ENCODE assay signal across 21 mouse cellular contexts in genomic region chr7:49879051-49879450, GRCm38 (mm10). TPM values are rescaled to one million over a fixed set of nuclear protein-coding genes. Genes with fewer than 3 reads are reported as not detected.
DNase-seq lines count a peak whose midpoint lies in the region; ATAC-seq lines count a peak whose summit lies in the region.
"Had no signal": no experiment of that assay in that cellular context is flagged by ENCODE, and none has a peak within 500 bp of the region (broad histone marks: within the 10 kb centered on the region; RNA-seq: fewer than 3 reads in every experiment).

No protein-coding gene starts in this region.

- no peaks in the 10 kb centered on the region for H3K36me3 ChIP-seq in hindbrain, embryonic 12.5 days
- no peaks in the 10 kb centered on the region for H3K36me3 ChIP-seq in midbrain, embryonic 13.5 days
- H3K36me3 ChIP-seq: embryonic facial prominence, embryonic 12.5 days had no signal

- H3K4me1 ChIP-seq in hindbrain, embryonic 12.5 days: peaks cover 15% of the 10 kb centered on the region
- peaks cover 32% of the 10 kb centered on the region for H3K4me1 ChIP-seq in midbrain, embryonic 13.5 days (replicated peaks)
- H3K4me1 ChIP-seq: embryonic facial prominence, embryonic 12.5 days had no signal

- no peak for ATAC-seq in hindbrain, embryonic 12.5 days (ENCODE audit: low FRiP score)
- ATAC-seq in midbrain, embryonic 13.5 days: peak; percentile 52
- no peak for ATAC-seq in activated CD4-positive, CD25-positive, alpha-beta regulatory T cell, adult 4 months
- ATAC-seq: inflammation-experienced regulatory T-cells, adult 6 months; liver, postnatal 0 days had no signal

- H3K4me3 ChIP-seq in hindbrain, embryonic 12.5 days: no peak overlapping the region
- H3K4me3 ChIP-seq in midbrain, embryonic 13.5 days (replicated peaks): no peak overlapping the region
- H3K4me3 ChIP-seq: embryonic facial prominence, embryonic 12.5 days; megakaryocyte, embryonic 14.5 days had no signal

- peak; percentile 31 for DNase-seq in left cerebral cortex, postnatal 4 days
- DNase-seq in left cerebral cortex, adult 9 months (ENCODE audit: low spot score in 2 of 2): no peak
- peak; percentile 55 for DNase-seq in retina, embryonic 14.5 days (ENCODE audit: low spot score)
- DNase-seq in heart, postnatal 36 days: no peak
- DNase-seq in urinary bladder, postnatal 14 days (ENCODE audit: low spot score): no peak
- DNase-seq: cerebellum, postnatal 36 days; kidney, adult 8-10 months; kidney, postnatal 36 days; liver; liver, postnatal 0 days; lung, postnatal 14 days; thymus, postnatal 4 days had no signal

- H3K27me3 ChIP-seq in hindbrain, embryonic 12.5 days: no peaks in the 10 kb centered on the region
- H3K27me3 ChIP-seq in midbrain, embryonic 13.5 days: peaks cover 35% of the 10 kb centered on the region
- H3K27me3 ChIP-seq: embryonic facial prominence, embryonic 12.5 days had no signal

- intact Hi-C loops in left cerebral cortex, postnatal 4 days (cut with DNase I): no loop called here
- intact Hi-C loops in heart, postnatal 36 days (cut with DNase I): no loop called here

- no peak overlapping the region for H3K4me2 ChIP-seq in hindbrain, embryonic 12.5 days (replicated peaks)
- peak overlapping the region; percentile 40 for H3K4me2 ChIP-seq in midbrain, embryonic 13.5 days (replicated peaks)
- H3K4me2 ChIP-seq: embryonic facial prominence, embryonic 12.5 days had no signal

- H3K9me3 ChIP-seq in hindbrain, embryonic 12.5 days (replicated peaks): no peaks in the 10 kb centered on the region
- H3K9me3 ChIP-seq in midbrain, embryonic 13.5 days: no peaks in the 10 kb centered on the region
- H3K9me3 ChIP-seq: embryonic facial prominence, embryonic 12.5 days had no signal

- peak overlapping the region; percentile 79 for H3K27ac ChIP-seq in hindbrain, embryonic 12.5 days
- H3K27ac ChIP-seq in midbrain, embryonic 13.5 days: peak overlapping the region; percentile 51; the same call in 1 of the 2 replicates
- H3K27ac ChIP-seq: embryonic facial prominence, embryonic 12.5 days had no signal

- 67% methylated on average over 13 of the region's 13 CpGs for WGBS in hindbrain, embryonic 12.5 days
- 20% methylated on average over 13 of the region's 13 CpGs for WGBS in midbrain, embryonic 13.5 days

- H3K9ac ChIP-seq in hindbrain, embryonic 12.5 days: no peak overlapping the region
- H3K9ac ChIP-seq in midbrain, embryonic 13.5 days (replicated peaks): 0 out of 2 replicates have a peak overlapping the region, but pooled peaks have one; percentile 10
- H3K9ac ChIP-seq: embryonic facial prominence, embryonic 12.5 days; liver, postnatal 0 days had no signal

RNA-seq across cellular contexts. Expression of gene Slc6a5, which starts 30.9 kb away (rescaled TPM):
- not detected for total RNA-seq in left cerebral cortex, postnatal 4 days (2021)
- 8.2 and 10.0 TPM in 2 replicates for polyA plus RNA-seq in hindbrain, embryonic 12.5 days (2016; fragmentation: Nextera tagmentation; extraction: Ambion mirVana)
- 0.30 and 0.32 TPM in 2 replicates for polyA plus RNA-seq in midbrain, embryonic 13.5 days (2015; fragmentation: Nextera tagmentation; extraction: Ambion mirVana)
- not detected for total RNA-seq in heart, postnatal 36 days (2021)
- polyA plus RNA-seq in activated CD4-positive, CD25-positive, alpha-beta regulatory T cell, adult 4 months (2017; shearing (Covaris generic)): not detected
- total RNA-seq: gastrocnemius, adult 18-20 months; heart, adult 8-10 months had no signal
- polyA plus RNA-seq: heart, embryonic 16.5 days; inflammation-experienced regulatory T-cells, adult 6 months; liver, postnatal 0 days had no signal

Comparison
In these comparisons a context has a peak if more than half of its experiments do, and no peak if none do; other contexts are left out.
1. DNase-seq: peak in left cerebral cortex, postnatal 4 days (single experiment) and retina, embryonic 14.5 days (single experiment); none in left cerebral cortex, adult 9 months (0 of 2), heart, postnatal 36 days (0 of 2) and urinary bladder, postnatal 14 days (single experiment).